Mouse (Mus musculus): ENCODE data around the gene Wdr95. TPM values are rescaled to one million over a fixed set of nuclear protein-coding genes. Genes with fewer than 3 reads are reported as not detected.

The Wdr95 gene
- total RNA-seq, 2 experiments from 2014 or later = 0.14 TPM; not detected in 1

Other genes starting within 250 kb of the Wdr95 start
- 10 to 100 TPM; 14.8 to 14.9 TPM for gene Medag, start 116.9 kb upstream of the Wdr95 start, total RNA-seq (2021)
- gene Tex26, start 89.0 kb upstream of the Wdr95 start, total RNA-seq (2021) = under 1 TPM in 1 of 2 experiments, not detected in 1; 0.60 TPM
- gene Hsph1, start 107.7 kb downstream of the Wdr95 start, total RNA-seq (2021) = 10 to 100 TPM; 16.7 to 19.0 TPM
- gene B3glct, start 149.6 kb downstream of the Wdr95 start, total RNA-seq (2021) = 10 to 100 TPM; 13.0 to 14.0 TPM

Data from heart, postnatal 4 days (tissue).